Mouse (Mus musculus) CH12.LX (cell line): ENCODE data around the gene Zik1.

Experiments
- CTCF ChIP-seq, 2 experiments: IDR thresholded peaks in 1 of 2; conservative IDR thresholded peaks in 1 of 2; 2 replicates each; pipeline ENCODE4 v1.5.1; 2011 to 2012; ENCODE audit warnings: low read depth in 2 of 2, low read length in 2 of 2, improper control_type of control experiment in 1 of 2, inconsistent platforms in 1 of 2, mild to moderate bottlenecking in 1 of 2, moderate library complexity in 1 of 2
- E2F4 ChIP-seq: IDR thresholded peaks from 2 replicates; pipeline ENCODE4 v1.6.1; 2011; ENCODE audit warnings: low read depth, low read length, improper control_type of control experiment; ENCODE audit not compliant: insufficient replicate concordance
- EP300 ChIP-seq: IDR thresholded peaks from 2 replicates; pipeline ENCODE4 v1.6.1; 2011; ENCODE audit warnings: low read length, improper control_type of control experiment
- ZC3H11A ChIP-seq: IDR thresholded peaks from 2 replicates; pipeline ENCODE4 v1.6.1; 2012; ENCODE audit warnings: low read depth, mild to moderate bottlenecking, inconsistent platforms, low read length, improper control_type of control experiment

DNA sequence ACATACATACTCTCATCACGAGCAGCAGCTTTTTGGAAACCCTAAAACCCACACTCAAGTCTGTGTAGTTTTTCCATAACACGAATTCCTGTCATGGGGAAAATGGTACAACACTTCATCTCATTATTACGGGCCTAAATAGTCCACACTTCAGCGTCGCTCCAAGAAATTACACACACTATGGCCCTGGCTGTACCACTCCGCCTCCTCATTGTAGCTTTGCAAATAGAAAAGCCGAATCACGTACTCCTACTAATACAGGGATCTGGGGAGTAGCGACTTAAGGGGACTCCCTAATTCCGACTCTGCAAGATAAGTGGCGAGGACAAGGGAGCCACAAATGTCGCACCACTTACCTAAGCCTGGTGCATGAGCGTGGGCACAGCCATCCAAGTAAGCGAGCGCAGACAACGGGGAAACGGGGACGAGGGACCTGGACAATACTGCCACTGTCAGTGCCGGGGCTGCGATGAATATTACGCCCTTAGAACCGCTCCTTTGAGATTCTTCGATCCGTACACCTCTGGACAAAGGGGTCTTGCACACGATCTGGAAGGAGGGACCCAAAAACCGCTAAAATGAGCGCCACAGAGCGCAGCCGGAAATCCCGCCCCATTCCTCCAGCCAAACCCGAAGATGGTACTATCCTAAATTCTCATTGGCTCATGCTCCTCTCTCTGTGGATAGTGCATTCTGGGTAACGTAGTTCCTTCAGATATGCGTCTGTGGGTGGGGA is at the start of gene Zik1:
- TF ChIP-seq E2F4 (no peak), CTCF (conservative IDR thresholded peaks at IDR 0.05 in 1 of 2, IDR thresholded peaks at IDR 0.05 in 1 of 2; ENCODE audit: low read depth in 2 of 2, low read length in 2 of 2) (no peak), ZC3H11A (no peak), EP300 (no peak)
